Mouse (Mus musculus): ENCODE data around the gene Fhl3. TPM values are rescaled to one million over a fixed set of nuclear protein-coding genes. Genes with fewer than 3 reads are reported as not detected.

Gene Fhl3
- polyA plus RNA-seq, 1 experiment from 2014 or later, result 2.7 TPM

DNA sequence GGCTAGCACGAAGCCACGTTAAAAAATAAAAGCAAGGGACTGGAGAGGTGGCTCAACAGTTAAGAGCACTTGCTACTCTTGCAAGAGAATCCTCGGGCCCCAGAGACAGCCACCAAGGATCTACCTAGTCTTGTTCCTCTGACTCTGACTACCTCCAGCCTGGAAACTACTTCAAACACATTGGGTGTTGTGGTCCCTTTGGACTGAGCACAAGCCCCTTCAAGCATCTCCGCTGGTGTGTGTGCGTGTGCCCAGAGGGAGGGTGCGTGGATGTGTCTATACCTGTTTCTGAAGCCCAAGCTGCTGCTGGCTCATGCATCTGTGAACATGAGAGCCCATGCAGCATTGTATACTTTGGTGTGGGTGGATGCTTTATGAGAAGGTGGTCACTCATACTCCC, 24.5 kb upstream of the Fhl3 start:
- H3K27me3 ChIP-seq (ENCODE audit: insufficient read depth, low read length), result peaks cover 18% of the 10 kb centered on the region
- TF ChIP-seq CTCF (IDR thresholded peaks at IDR 0.05; ENCODE audit: low read depth) (no peak), EP300 (IDR thresholded peaks at IDR 0.05; ENCODE audit: low read depth) (no peak)
- no peak overlapping the region for H3K9ac ChIP-seq (replicated peaks)
- no peak overlapping the region for H3K27ac ChIP-seq (ENCODE audit: low read depth)
- WGBS (ENCODE audit: insufficient replicate concordance), result 80% methylated on average over 6 of the region's 6 CpGs
- DNase-seq (no peak), ATAC-seq (no peak)
- no peaks in the 10 kb centered on the region for H3K4me1 ChIP-seq (ENCODE audit: insufficient read depth)
- peaks cover 24% of the 10 kb centered on the region for H3K36me3 ChIP-seq (replicated peaks; ENCODE audit: insufficient read depth, low read length)
- H3K9me3 ChIP-seq (ENCODE audit: low read length), result no peaks in the 10 kb centered on the region
- no peak overlapping the region for H3K4me2 ChIP-seq (ENCODE audit: low read depth, low read length)
- no peak overlapping the region for H3K4me3 ChIP-seq (ENCODE audit: low read depth, low read length)

DNA sequence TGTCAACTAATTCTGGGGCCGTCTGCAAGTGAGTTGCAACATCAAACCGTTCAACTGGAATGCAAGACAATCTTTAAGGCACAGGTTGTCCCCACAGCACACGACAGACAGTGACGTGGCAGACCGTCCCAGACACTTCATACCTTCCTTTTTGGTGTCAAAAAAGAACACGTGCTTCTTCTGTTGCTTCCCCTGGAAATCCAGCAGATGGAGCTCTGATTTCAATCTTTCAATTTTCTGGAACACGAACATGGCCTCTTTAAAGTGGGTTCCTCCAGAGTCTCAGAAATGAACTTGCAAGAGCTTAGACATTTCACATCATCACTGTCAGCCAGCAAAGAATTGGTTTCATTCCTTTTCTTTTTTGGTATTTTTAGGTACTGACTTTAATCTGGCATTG, 18.2 kb upstream of the Fhl3 start:
- H3K27me3 ChIP-seq (ENCODE audit: insufficient read depth, low read length), result no peaks in the 10 kb centered on the region
- DNase-seq (no peak), ATAC-seq (no peak)
- no peak overlapping the region for H3K4me3 ChIP-seq (ENCODE audit: low read depth, low read length)
- TF ChIP-seq CTCF (IDR thresholded peaks at IDR 0.05; ENCODE audit: low read depth), result peak; percentile 61
- TF ChIP-seq EP300 (IDR thresholded peaks at IDR 0.05; ENCODE audit: low read depth), result no peak
- no peak overlapping the region for H3K4me2 ChIP-seq (ENCODE audit: low read depth, low read length)
- no peak overlapping the region for H3K27ac ChIP-seq (ENCODE audit: low read depth)
- no peaks in the 10 kb centered on the region for H3K9me3 ChIP-seq (ENCODE audit: low read length)
- H3K36me3 ChIP-seq (replicated peaks; ENCODE audit: insufficient read depth, low read length), result peaks cover 51% of the 10 kb centered on the region
- WGBS (ENCODE audit: insufficient replicate concordance), result 55% methylated on average over 7 of the region's 7 CpGs
- no peak overlapping the region for H3K9ac ChIP-seq (replicated peaks)
- no peaks in the 10 kb centered on the region for H3K4me1 ChIP-seq (ENCODE audit: insufficient read depth)

DNA sequence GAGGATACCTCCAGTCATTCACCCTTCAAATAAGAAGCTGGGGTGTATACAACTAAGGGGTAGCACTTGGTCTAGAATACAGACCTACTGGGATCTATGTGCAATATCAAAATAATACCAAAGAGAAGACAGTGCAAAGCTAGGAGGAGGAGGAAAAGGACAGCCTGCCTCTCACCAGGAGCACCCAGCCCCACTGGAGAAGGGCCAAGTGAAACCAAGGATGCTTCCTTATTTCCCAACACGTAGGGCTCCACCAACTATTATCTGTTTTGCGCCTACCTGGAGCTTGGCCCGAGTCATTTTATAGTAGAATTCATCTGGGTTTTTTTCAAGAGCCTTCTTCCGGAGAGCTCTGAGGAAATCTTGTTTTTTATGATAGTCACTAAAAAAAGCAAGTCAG, 17.0 kb upstream of the Fhl3 start:
- DNase-seq, result no peak
- Histone ChIP-seq H3K27ac (ENCODE audit: low read depth) (no peak overlapping the region), H3K4me2 (ENCODE audit: low read depth, low read length) (no peak overlapping the region), H3K27me3 (ENCODE audit: insufficient read depth, low read length) (no peaks in the 10 kb centered on the region), H3K4me1 (ENCODE audit: insufficient read depth) (no peaks in the 10 kb centered on the region), H3K4me3 (ENCODE audit: low read depth, low read length) (no peak overlapping the region), H3K36me3 (replicated peaks; ENCODE audit: insufficient read depth, low read length) (peaks cover 54% of the 10 kb centered on the region), H3K9ac (replicated peaks) (no peak overlapping the region), H3K9me3 (ENCODE audit: low read length) (no peaks in the 10 kb centered on the region)
- WGBS (ENCODE audit: insufficient replicate concordance), result 78% methylated on average over 4 of the region's 4 CpGs
- ATAC-seq, result no peak
- TF ChIP-seq EP300 (IDR thresholded peaks at IDR 0.05; ENCODE audit: low read depth) (no peak), CTCF (IDR thresholded peaks at IDR 0.05; ENCODE audit: low read depth) (no peak)

DNA sequence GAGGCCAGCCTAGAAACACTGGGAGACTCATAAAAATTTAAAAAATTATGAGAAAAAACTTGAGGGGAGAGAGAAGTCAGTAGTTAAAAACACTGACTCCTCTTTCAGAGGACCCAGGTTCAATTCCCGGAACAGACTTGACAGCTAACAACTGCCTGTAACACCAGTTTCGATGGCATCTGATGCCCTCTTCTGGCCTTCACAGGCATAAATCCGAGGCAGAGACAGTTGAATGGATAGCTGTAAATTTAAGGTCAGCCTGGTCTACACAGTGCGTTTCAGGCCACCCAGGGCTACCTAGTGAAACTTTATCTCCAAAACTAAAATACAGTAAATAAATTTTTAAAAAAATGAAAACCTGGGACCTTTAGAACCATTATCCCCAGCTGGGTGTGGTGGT, 15.5 kb upstream of the Fhl3 start:
- DNase-seq, result no peak
- H3K4me2 ChIP-seq (ENCODE audit: low read depth, low read length), result no peak overlapping the region
- WGBS (ENCODE audit: insufficient replicate concordance), result 74% methylated on average over 4 of the region's 4 CpGs
- H3K4me1 ChIP-seq (ENCODE audit: insufficient read depth), result no peaks in the 10 kb centered on the region
- no peak for ATAC-seq
- no peak for TF ChIP-seq EP300 (IDR thresholded peaks at IDR 0.05; ENCODE audit: low read depth)
- TF ChIP-seq CTCF (IDR thresholded peaks at IDR 0.05; ENCODE audit: low read depth), result peak; percentile 43
- H3K27ac ChIP-seq (ENCODE audit: low read depth), result no peak overlapping the region
- peaks cover 40% of the 10 kb centered on the region for H3K36me3 ChIP-seq (replicated peaks; ENCODE audit: insufficient read depth, low read length)
- H3K27me3 ChIP-seq (ENCODE audit: insufficient read depth, low read length), result no peaks in the 10 kb centered on the region
- no peak overlapping the region for H3K4me3 ChIP-seq (ENCODE audit: low read depth, low read length)
- H3K9me3 ChIP-seq (ENCODE audit: low read length), result no peaks in the 10 kb centered on the region
- no peak overlapping the region for H3K9ac ChIP-seq (replicated peaks)

DNA sequence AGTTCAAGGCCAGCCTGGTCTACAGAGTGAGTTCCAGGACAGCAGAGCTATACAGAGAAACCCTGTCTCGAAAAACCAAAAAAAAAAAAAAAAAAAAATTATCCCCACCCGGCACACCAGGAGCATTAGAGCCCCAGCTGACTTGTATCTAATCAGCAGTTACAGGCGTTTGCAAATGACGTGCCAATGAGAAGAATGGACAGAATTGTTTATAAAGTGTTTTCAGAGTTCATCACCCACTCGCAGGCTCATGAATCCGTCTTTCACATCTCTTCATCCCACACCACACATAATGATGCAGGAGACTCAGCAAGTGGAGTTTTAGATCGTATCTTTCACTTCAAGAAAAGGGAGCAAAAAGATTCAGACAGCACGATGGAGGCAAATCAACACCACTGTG, 15.0 kb upstream of the Fhl3 start:
- Histone ChIP-seq H3K4me2 (ENCODE audit: low read depth, low read length) (no peak overlapping the region), H3K9me3 (ENCODE audit: low read length) (no peaks in the 10 kb centered on the region), H3K4me1 (ENCODE audit: insufficient read depth) (no peaks in the 10 kb centered on the region), H3K27ac (ENCODE audit: low read depth) (no peak overlapping the region), H3K36me3 (replicated peaks; ENCODE audit: insufficient read depth, low read length) (peaks cover 35% of the 10 kb centered on the region), H3K4me3 (ENCODE audit: low read depth, low read length) (no peak overlapping the region), H3K27me3 (ENCODE audit: insufficient read depth, low read length) (no peaks in the 10 kb centered on the region), H3K9ac (replicated peaks) (no peak overlapping the region)
- DNase-seq (no peak), ATAC-seq (no peak)
- 74% methylated on average over 8 of the region's 8 CpGs for WGBS (ENCODE audit: insufficient replicate concordance)
- no peak for TF ChIP-seq CTCF (IDR thresholded peaks at IDR 0.05; ENCODE audit: low read depth)

DNA sequence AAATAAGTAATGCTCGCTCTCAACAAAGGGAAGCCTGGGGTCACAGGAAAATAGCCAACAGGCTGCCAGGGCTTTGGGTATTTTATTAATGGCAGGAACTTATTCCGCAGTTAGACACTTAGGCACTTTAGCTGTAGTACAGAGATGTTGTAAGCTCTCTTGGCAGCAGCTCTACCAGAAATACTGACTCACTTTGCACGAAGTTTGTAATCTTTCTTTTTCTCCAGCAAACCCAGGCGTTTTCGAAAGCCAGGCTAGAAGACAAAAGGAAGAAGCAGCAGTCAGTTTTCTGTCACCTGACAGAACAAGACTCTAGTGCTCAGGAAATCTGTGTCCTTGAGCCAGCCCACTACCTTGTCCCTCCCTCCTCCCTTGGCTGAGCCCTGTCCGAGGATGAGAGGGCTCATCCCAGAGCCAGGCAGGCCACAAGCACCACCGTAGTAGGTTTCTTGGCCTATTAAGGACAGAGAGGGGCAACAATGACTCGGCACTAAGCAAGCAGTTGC, 14.6 kb upstream of the Fhl3 start:
- ATAC-seq (no peak), DNase-seq (no peak)
- TF ChIP-seq CTCF (IDR thresholded peaks at IDR 0.05; ENCODE audit: low read depth) (no peak), EP300 (IDR thresholded peaks at IDR 0.05; ENCODE audit: low read depth) (no peak)
- no peak overlapping the region for H3K27ac ChIP-seq (ENCODE audit: low read depth)
- peaks cover 3% of the 10 kb centered on the region for H3K4me1 ChIP-seq (ENCODE audit: insufficient read depth)
- no peaks in the 10 kb centered on the region for H3K9me3 ChIP-seq (ENCODE audit: low read length)
- H3K4me3 ChIP-seq (ENCODE audit: low read depth, low read length), result no peak overlapping the region
- H3K4me2 ChIP-seq (ENCODE audit: low read depth, low read length), result no peak overlapping the region
- peaks cover 31% of the 10 kb centered on the region for H3K36me3 ChIP-seq (replicated peaks; ENCODE audit: insufficient read depth, low read length)
- WGBS (ENCODE audit: insufficient replicate concordance), result 73% methylated on average over 8 of the region's 8 CpGs
- no peak overlapping the region for H3K9ac ChIP-seq (replicated peaks)
- H3K27me3 ChIP-seq (ENCODE audit: insufficient read depth, low read length), result no peaks in the 10 kb centered on the region

DNA sequence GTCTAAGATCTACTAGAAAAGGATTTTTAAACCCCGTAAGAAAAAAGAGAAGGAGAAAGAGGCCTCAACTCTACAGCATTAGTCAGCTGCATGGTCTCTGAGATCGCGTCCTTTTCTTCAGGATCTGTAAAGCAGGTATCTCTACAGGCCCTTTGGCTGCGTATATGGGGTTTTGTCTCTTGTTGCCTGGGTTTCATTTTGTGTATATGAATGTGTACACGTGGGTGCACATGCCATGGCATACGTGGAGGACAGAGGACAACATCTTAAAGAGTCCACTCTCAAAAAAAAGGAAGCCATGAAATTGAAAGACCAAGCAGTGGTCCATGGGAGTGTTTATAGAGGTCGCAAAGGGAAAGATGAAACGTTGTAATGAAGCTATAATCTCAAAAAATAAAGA, 9.0 kb upstream of the Fhl3 start:
- Histone ChIP-seq H3K36me3 (replicated peaks; ENCODE audit: insufficient read depth, low read length) (0 out of 2 replicates have a peak, but pooled peaks cover 3% of the 10 kb centered on the region), H3K9me3 (ENCODE audit: low read length) (no peaks in the 10 kb centered on the region), H3K4me1 (ENCODE audit: insufficient read depth) (peaks cover 26% of the 10 kb centered on the region), H3K27me3 (ENCODE audit: insufficient read depth, low read length) (no peaks in the 10 kb centered on the region), H3K4me2 (ENCODE audit: low read depth, low read length) (peak overlapping the region; percentile 15; the same call in 1 of the 2 replicates), H3K4me3 (ENCODE audit: low read depth, low read length) (no peak overlapping the region), H3K9ac (replicated peaks) (0 out of 2 replicates have a peak overlapping the region, but pooled peaks have one; percentile 16), H3K27ac (ENCODE audit: low read depth) (peak overlapping the region; percentile 2; the same call in 1 of the 2 replicates)
- TF ChIP-seq CTCF (IDR thresholded peaks at IDR 0.05; ENCODE audit: low read depth) (no peak), EP300 (IDR thresholded peaks at IDR 0.05; ENCODE audit: low read depth) (no peak)
- WGBS (ENCODE audit: insufficient replicate concordance), result 63% methylated on average over 8 of the region's 8 CpGs
- ATAC-seq (no peak), DNase-seq (no peak)

Data from liver, postnatal 0 days (tissue).